Mouse (Mus musculus) testis, adult 2 months (tissue): ENCODE results near the gene Trim12c.

Experiments used
- CTCF ChIP-seq: fragments of 200-500 bp; IDR thresholded peaks from 2 replicates; pipeline ENCODE4 v1.5.1; 2012; ENCODE audit warnings: low read depth, mild to moderate bottlenecking, inconsistent platforms, low read length, moderate library complexity; ENCODE audit not compliant: control insufficient read depth, insufficient read depth, insufficient replicate concordance
- POLR2A ChIP-seq: fragments of 200-500 bp; IDR thresholded peaks from 2 replicates; pipeline ENCODE4 v1.6.1; 2012; ENCODE audit warnings: low read depth, mild to moderate bottlenecking, inconsistent platforms, low read length, moderate library complexity; ENCODE audit not compliant: control insufficient read depth

DNA sequence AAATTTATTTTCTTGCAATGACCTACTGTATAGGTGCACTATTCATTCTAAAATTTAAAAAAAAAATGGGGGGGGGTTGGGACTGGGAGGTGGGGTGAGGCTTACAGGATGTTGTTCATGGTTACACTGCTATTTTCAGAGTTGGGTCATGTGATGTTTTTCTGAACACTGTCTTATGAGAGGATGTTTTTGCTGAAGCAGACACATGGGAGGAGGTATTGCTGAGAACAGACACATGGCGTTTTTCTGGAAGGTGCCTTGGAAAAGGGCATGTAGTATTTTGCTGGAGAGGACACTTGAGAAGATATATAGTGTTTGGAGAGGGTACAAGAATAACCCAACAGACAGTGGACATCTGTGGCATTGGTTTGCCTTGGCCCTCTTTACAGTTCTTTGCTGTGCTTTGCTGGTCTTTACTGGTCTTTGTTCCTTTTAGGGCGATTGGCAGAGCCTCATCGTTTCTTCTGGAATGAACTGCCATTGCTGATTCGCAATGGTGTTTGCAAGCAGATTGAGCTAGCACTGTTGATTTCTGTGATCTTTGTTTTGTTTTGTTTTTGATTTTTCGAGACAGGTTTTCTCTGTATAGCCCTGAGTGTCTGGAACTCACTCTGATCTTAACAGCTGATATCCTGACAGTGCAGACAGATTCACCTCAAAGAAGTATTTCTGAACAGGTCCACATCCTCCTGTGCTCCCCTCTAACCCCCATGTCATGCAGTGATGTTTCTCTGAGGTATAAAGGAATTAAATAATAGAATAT lies 61.3 kb downstream of the Trim12c start:
- no peak for TF ChIP-seq POLR2A
- TF ChIP-seq CTCF: no peak
